Mouse (Mus musculus) heart, embryonic 12.5 days (tissue): ENCODE results near the gene Ltbp1. TPM values are rescaled to one million over a fixed set of nuclear protein-coding genes. Genes with fewer than 3 reads are reported as not detected.

ENCODE experiments used
- ATAC-seq: fragments of 200-750 bp; cut with Nextera tagmentation; 2 replicates; pipeline ENCODE4 v1.8.0; 2017; ENCODE audit warnings: moderate TSS enrichment, moderate library complexity; ENCODE audit not compliant: insufficient number of reproducible peaks, low FRiP score
- H3K27ac ChIP-seq: fragments of 300-500 bp; sonication (generic); 2 replicates; pipeline ENCODE4 v1.5.1; 2016; ENCODE audit warnings: mild to moderate bottlenecking, moderate library complexity; ENCODE audit not compliant: poor library complexity, severe bottlenecking
- H3K27me3 ChIP-seq: fragments of 300-500 bp; sonication (generic); replicated peaks from 2 replicates; pipeline ENCODE4 v1.6.1; 2016; ENCODE audit warnings: mild to moderate bottlenecking, moderate library complexity
- H3K36me3 ChIP-seq: fragments of 300-500 bp; sonication (generic); 2 replicates; pipeline ENCODE4 v1.6.1; 2016; ENCODE audit warnings: mild to moderate bottlenecking, moderate library complexity
- H3K4me1 ChIP-seq: fragments of 300-500 bp; sonication (generic); replicated peaks from 2 replicates; pipeline ENCODE4 v1.6.1; 2016; ENCODE audit warnings: mild to moderate bottlenecking
- H3K4me2 ChIP-seq: fragments of 300-500 bp; sonication (generic); 2 replicates; pipeline ENCODE4 v1.6.1; 2016; ENCODE audit warnings: mild to moderate bottlenecking, moderate library complexity
- H3K4me3 ChIP-seq: fragments of 300-500 bp; sonication (generic); 2 replicates; pipeline ENCODE4 v1.5.1; 2016; ENCODE audit warnings: mild to moderate bottlenecking
- H3K9ac ChIP-seq: fragments of 300-500 bp; sonication (generic); 2 replicates; pipeline ENCODE4 v1.6.1; 2016; ENCODE audit warnings: mild to moderate bottlenecking, moderate library complexity
- H3K9me3 ChIP-seq: fragments of 300-500 bp; sonication (generic); replicated peaks from 2 replicates; pipeline ENCODE4 v1.6.1; 2016; ENCODE audit warnings: mild to moderate bottlenecking, moderate library complexity
- WGBS: fragments of 180-500 bp; shearing (Covaris S2); methylation state at CpG from one replicate; pipeline ENCODE4 v1.1.7; 2016; 5-methylcytosine and 5-hydroxymethylcytosine counted together
- polyA plus RNA-seq: library from polyadenylated mRNA; unstranded; fragments of >200 nt; fragmentation: Nextera tagmentation; extraction: Ambion mirVana; gene quantifications from 2 replicates; pipeline ENCODE4 v1.2.1, GENCODE M21; 2016

Gene Ltbp1
- polyA plus RNA-seq, 1 experiment from 2014 or later, result 58.8 TPM

- H3K4me2 ChIP-seq, result peak overlapping the region; percentile 50
- H3K27me3 ChIP-seq, result no peaks in the 10 kb centered on the region
- WGBS, result 39% methylated on average over 24 of the region's 24 CpGs
- no peaks in the 10 kb centered on the region for H3K9me3 ChIP-seq
- H3K36me3 ChIP-seq, result peaks cover 4% of the 10 kb centered on the region; the same call in 1 of the 2 replicates
- H3K9ac ChIP-seq, result 0 out of 2 replicates have a peak overlapping the region, but pooled peaks have one; percentile 20
- peak overlapping the region; percentile 48; the same call in 1 of the 2 replicates for H3K27ac ChIP-seq
- H3K4me1 ChIP-seq, result peaks cover 47% of the 10 kb centered on the region
- peak overlapping the region; percentile 12; the same call in 1 of the 2 replicates for H3K4me3 ChIP-seq
- peak; percentile 44; the same call in 1 of the 2 replicates for ATAC-seq
Observed at GRCm38 (mm10) chr17:75177920-75178867, 172.8 kb downstream of the Ltbp1 start.

DNA sequence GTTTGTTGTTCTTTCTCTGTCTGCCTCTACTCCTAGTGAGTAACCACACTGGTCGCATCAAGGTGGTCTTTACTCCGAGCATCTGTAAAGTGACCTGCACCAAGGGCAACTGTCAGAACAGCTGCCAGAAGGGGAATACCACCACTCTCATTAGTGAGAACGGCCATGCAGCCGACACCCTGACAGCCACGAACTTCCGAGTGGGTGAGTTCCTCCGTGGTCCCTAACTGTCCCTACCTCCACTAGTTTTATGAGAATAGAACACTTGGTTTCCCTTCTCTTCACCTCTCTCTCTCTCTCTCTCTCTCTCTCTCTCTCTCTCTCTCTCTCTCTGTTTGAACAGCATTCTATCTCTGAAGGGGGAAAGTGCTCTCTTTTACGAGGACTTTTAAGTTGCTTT lies 173.6 kb downstream of the Ltbp1 start:
- 0 out of 2 replicates have a peak overlapping the region, but pooled peaks have one; percentile 43 for H3K4me2 ChIP-seq
- H3K9me3 ChIP-seq, result no peaks in the 10 kb centered on the region
- no peak overlapping the region for H3K9ac ChIP-seq
- no peaks in the 10 kb centered on the region for H3K27me3 ChIP-seq
- ATAC-seq, result no peak
- peaks cover 4% of the 10 kb centered on the region; the same call in 1 of the 2 replicates for H3K36me3 ChIP-seq
- no peak overlapping the region for H3K4me3 ChIP-seq
- peaks cover 42% of the 10 kb centered on the region for H3K4me1 ChIP-seq
- WGBS, result 57% methylated on average over 8 of the region's 8 CpGs
- no peak overlapping the region for H3K27ac ChIP-seq

DNA sequence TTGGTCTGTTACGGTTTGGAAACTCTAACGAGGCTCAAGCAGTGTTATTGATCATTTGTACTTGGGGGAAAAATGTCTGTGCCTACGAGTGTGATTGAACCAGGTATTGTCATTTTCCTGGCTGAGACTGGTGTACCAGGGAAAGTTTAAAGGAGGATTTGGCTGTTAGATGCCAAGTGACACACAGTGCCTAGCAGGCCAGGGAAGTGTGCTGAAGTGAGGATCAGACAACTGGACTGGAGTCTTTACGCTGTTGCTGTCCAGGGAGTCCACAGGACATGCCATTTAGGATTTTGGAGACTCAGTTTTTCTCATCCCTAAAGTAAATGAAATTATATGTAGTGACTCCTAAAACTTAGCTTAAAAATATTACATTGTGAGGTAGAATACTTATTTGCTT lies 174.9 kb downstream of the Ltbp1 start:
- Histone ChIP-seq H3K9me3 (no peaks in the 10 kb centered on the region), H3K4me3 (no peak overlapping the region), H3K4me2 (no peak overlapping the region), H3K27ac (no peak overlapping the region), H3K4me1 (peaks cover 31% of the 10 kb centered on the region), H3K27me3 (no peaks in the 10 kb centered on the region), H3K36me3 (peaks cover 5% of the 10 kb centered on the region; the same call in 1 of the 2 replicates), H3K9ac (no peak overlapping the region)
- no peak for ATAC-seq
- 81% methylated on average over 4 of the region's 4 CpGs for WGBS

- no peak overlapping the region for H3K4me3 ChIP-seq
- H3K9ac ChIP-seq, result no peak overlapping the region
- no peaks in the 10 kb centered on the region for H3K9me3 ChIP-seq
- H3K4me1 ChIP-seq, result peaks cover 31% of the 10 kb centered on the region
- no peaks in the 10 kb centered on the region for H3K27me3 ChIP-seq
- peaks cover 11% of the 10 kb centered on the region for H3K36me3 ChIP-seq
- no peak overlapping the region for H3K27ac ChIP-seq
- no peak for ATAC-seq
- 80% methylated on average over 12 of the region's 12 CpGs for WGBS
- H3K4me2 ChIP-seq, result no peak overlapping the region
Observed at GRCm38 (mm10) chr17:75180956-75181588, 175.7 kb downstream of the Ltbp1 start.

GRCm38 (mm10) chr17:75182319-75183001 lies 177.1 kb downstream of the Ltbp1 start:
- H3K9me3 ChIP-seq, result no peaks in the 10 kb centered on the region
- no peak for ATAC-seq
- H3K4me2 ChIP-seq, result no peak overlapping the region
- no peaks in the 10 kb centered on the region for H3K27me3 ChIP-seq
- peaks cover 11% of the 10 kb centered on the region for H3K36me3 ChIP-seq
- peaks cover 30% of the 10 kb centered on the region for H3K4me1 ChIP-seq
- 87% methylated on average over 14 of the region's 14 CpGs for WGBS
- H3K4me3 ChIP-seq, result no peak overlapping the region
- H3K9ac ChIP-seq, result no peak overlapping the region
- no peak overlapping the region for H3K27ac ChIP-seq

- H3K9ac ChIP-seq, result no peak overlapping the region
- 81% methylated on average over 8 of the region's 8 CpGs for WGBS
- no peak overlapping the region for H3K4me3 ChIP-seq
- H3K4me2 ChIP-seq, result no peak overlapping the region
- no peak overlapping the region for H3K27ac ChIP-seq
- no peaks in the 10 kb centered on the region for H3K27me3 ChIP-seq
- ATAC-seq, result no peak
- peaks cover 6% of the 10 kb centered on the region for H3K4me1 ChIP-seq
- no peaks in the 10 kb centered on the region for H3K9me3 ChIP-seq
- peaks cover 16% of the 10 kb centered on the region for H3K36me3 ChIP-seq
Observed at GRCm38 (mm10) chr17:75186732-75187509, 181.6 kb downstream of the Ltbp1 start.

GRCm38 (mm10) chr17:75196952-75197351 lies 191.6 kb downstream of the Ltbp1 start:
- ATAC-seq, result no peak
- Histone ChIP-seq H3K36me3 (no peaks in the 10 kb centered on the region; the same call in none of the 2 replicates), H3K9ac (no peak overlapping the region), H3K4me3 (no peak overlapping the region), H3K4me2 (no peak overlapping the region), H3K27me3 (no peaks in the 10 kb centered on the region), H3K9me3 (no peaks in the 10 kb centered on the region), H3K4me1 (peaks cover 6% of the 10 kb centered on the region), H3K27ac (no peak overlapping the region)
- WGBS, result 93% methylated on average over 2 of the region's 2 CpGs

DNA sequence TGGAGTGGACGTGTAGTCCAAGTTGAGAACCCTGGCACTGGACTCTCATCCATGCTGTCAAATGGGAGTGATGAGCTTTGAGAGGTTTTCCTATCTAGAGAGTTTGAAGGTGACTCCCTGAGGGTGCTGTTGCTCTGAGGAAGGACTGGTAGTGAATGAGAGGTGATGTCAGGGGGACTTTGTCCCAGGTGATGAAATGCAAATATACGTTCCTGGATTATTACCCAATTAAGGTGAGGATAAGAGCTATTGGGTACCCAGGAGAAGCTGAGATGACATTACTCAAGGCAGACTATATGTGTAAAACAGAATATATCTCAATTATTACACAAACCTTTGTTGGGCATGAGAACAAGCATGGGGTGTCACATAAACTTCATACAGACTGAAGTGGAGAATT lies 193.4 kb downstream of the Ltbp1 start:
- Histone ChIP-seq H3K9me3 (no peaks in the 10 kb centered on the region), H3K36me3 (no peaks in the 10 kb centered on the region; the same call in 1 of the 2 replicates), H3K9ac (no peak overlapping the region), H3K27me3 (no peaks in the 10 kb centered on the region), H3K4me2 (no peak overlapping the region), H3K27ac (no peak overlapping the region), H3K4me3 (no peak overlapping the region), H3K4me1 (peaks cover 6% of the 10 kb centered on the region)
- ATAC-seq, result no peak
- 82% methylated on average over 2 of the region's 2 CpGs for WGBS

- Histone ChIP-seq H3K9ac (no peak overlapping the region), H3K4me3 (no peak overlapping the region), H3K36me3 (no peaks in the 10 kb centered on the region; the same call in 1 of the 2 replicates), H3K4me2 (no peak overlapping the region), H3K4me1 (peaks cover 6% of the 10 kb centered on the region), H3K9me3 (no peaks in the 10 kb centered on the region), H3K27me3 (no peaks in the 10 kb centered on the region), H3K27ac (no peak overlapping the region)
- WGBS, result 42% methylated on average over 9 of the region's 9 CpGs
- no peak for ATAC-seq
Observed at GRCm38 (mm10) chr17:75199694-75200093, 194.3 kb downstream of the Ltbp1 start.

GRCm38 (mm10) chr17:75202314-75202713 lies 196.9 kb downstream of the Ltbp1 start:
- peaks cover 6% of the 10 kb centered on the region for H3K4me1 ChIP-seq
- H3K36me3 ChIP-seq, result peaks cover 4% of the 10 kb centered on the region; the same call in 1 of the 2 replicates
- H3K4me3 ChIP-seq, result no peak overlapping the region
- H3K27ac ChIP-seq, result no peak overlapping the region
- no peak overlapping the region for H3K9ac ChIP-seq
- H3K9me3 ChIP-seq, result no peaks in the 10 kb centered on the region
- no peak overlapping the region for H3K4me2 ChIP-seq
- no peak for ATAC-seq
- no peaks in the 10 kb centered on the region for H3K27me3 ChIP-seq
- WGBS, result 85% methylated on average over 3 of the region's 3 CpGs
